Mouse (Mus musculus) neural tube, embryonic 13.5 days (tissue): ENCODE data around the gene Phyhipl. TPM values are rescaled to one million over a fixed set of nuclear protein-coding genes. Genes with fewer than 3 reads are reported as not detected.

Experiments
- ATAC-seq: fragments of 200-750 bp; cut with Nextera tagmentation; 2 replicates; pipeline ENCODE4 v1.8.0; 2017; ENCODE audit warnings: low read depth, mild to moderate bottlenecking, moderate TSS enrichment, moderate library complexity
- H3K27ac ChIP-seq: fragments of 300-500 bp; sonication (generic); replicated peaks from 2 replicates; pipeline ENCODE4 v1.5.1; 2015; ENCODE audit warnings: moderate library complexity, mild to moderate bottlenecking, inconsistent platforms
- H3K27me3 ChIP-seq: fragments of 300-500 bp; sonication (generic); 2 replicates; pipeline ENCODE4 v1.6.1; 2015; ENCODE audit warnings: mild to moderate bottlenecking, inconsistent platforms
- H3K36me3 ChIP-seq: fragments of 300-500 bp; sonication (generic); 2 replicates; pipeline ENCODE4 v1.6.1; 2015; ENCODE audit warnings: mild to moderate bottlenecking, inconsistent platforms
- H3K4me1 ChIP-seq: fragments of 300-500 bp; sonication (generic); replicated peaks from 2 replicates; pipeline ENCODE4 v1.6.1; 2015; ENCODE audit warnings: inconsistent platforms
- H3K4me2 ChIP-seq: fragments of 300-500 bp; sonication (generic); 2 replicates; pipeline ENCODE4 v1.6.1; 2015; ENCODE audit warnings: inconsistent platforms, mild to moderate bottlenecking, moderate library complexity
- H3K4me3 ChIP-seq: fragments of 300-500 bp; sonication (generic); 2 replicates; pipeline ENCODE4 v1.5.1; 2015; ENCODE audit warnings: mild to moderate bottlenecking, inconsistent platforms
- H3K9ac ChIP-seq: fragments of 300-500 bp; sonication (generic); 2 replicates; pipeline ENCODE4 v1.6.1; 2015; ENCODE audit warnings: moderate library complexity, mild to moderate bottlenecking, inconsistent platforms
- H3K9me3 ChIP-seq: fragments of 300-500 bp; sonication (generic); 2 replicates; pipeline ENCODE4 v1.6.1; 2016; ENCODE audit warnings: inconsistent platforms
- WGBS: fragments of 180-500 bp; shearing (Covaris S2); methylation state at CpG from one replicate; pipeline ENCODE4 v1.1.7; 2015; 5-methylcytosine and 5-hydroxymethylcytosine counted together
- polyA plus RNA-seq: library from polyadenylated mRNA; unstranded; fragments of >200 nt; fragmentation: Nextera tagmentation; extraction: Ambion mirVana; gene quantifications from 2 replicates; pipeline ENCODE4 v1.2.1, GENCODE M21; 2015

Gene Phyhipl
- polyA plus RNA-seq, 1 experiment from 2014 or later, result 265 TPM

DNA sequence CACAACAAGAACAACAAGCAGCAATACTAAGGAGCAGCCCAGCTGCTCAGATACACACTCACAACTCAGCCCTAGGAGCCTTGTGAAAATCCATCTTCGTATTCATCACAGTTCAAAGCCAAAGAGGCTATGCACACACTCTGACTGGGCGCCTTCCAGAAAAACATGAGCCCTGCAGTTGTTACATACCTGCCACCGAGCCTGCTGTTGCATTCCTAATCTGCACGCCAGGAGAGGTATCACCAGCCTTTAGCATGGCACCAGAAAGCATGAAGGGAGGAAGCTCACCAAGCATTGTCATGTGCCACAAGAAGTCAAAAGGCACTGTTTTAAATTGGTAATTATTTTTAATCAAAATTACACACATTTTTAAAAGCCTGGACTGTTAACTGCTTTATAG is 1.1 kb downstream of the Phyhipl start:
- peaks cover 24% of the 10 kb centered on the region for H3K4me1 ChIP-seq
- no peaks in the 10 kb centered on the region for H3K27me3 ChIP-seq
- H3K9ac ChIP-seq, result no peak overlapping the region
- no peak overlapping the region for H3K27ac ChIP-seq
- H3K4me2 ChIP-seq, result no peak overlapping the region
- no peak overlapping the region for H3K4me3 ChIP-seq
- 70% methylated on average over 4 of the region's 4 CpGs for WGBS
- no peaks in the 10 kb centered on the region for H3K36me3 ChIP-seq
- ATAC-seq, result no peak
- H3K9me3 ChIP-seq, result no peaks in the 10 kb centered on the region

GRCm38 (mm10) chr10:70654139-70654538 is 1.6 kb downstream of the Phyhipl start:
- no peak for ATAC-seq
- Histone ChIP-seq H3K4me2 (no peak overlapping the region), H3K27me3 (no peaks in the 10 kb centered on the region), H3K9me3 (no peaks in the 10 kb centered on the region), H3K4me3 (no peak overlapping the region), H3K36me3 (no peaks in the 10 kb centered on the region), H3K9ac (no peak overlapping the region), H3K27ac (no peak overlapping the region), H3K4me1 (peaks cover 24% of the 10 kb centered on the region)
- 59% methylated on average over 3 of the region's 3 CpGs for WGBS

DNA sequence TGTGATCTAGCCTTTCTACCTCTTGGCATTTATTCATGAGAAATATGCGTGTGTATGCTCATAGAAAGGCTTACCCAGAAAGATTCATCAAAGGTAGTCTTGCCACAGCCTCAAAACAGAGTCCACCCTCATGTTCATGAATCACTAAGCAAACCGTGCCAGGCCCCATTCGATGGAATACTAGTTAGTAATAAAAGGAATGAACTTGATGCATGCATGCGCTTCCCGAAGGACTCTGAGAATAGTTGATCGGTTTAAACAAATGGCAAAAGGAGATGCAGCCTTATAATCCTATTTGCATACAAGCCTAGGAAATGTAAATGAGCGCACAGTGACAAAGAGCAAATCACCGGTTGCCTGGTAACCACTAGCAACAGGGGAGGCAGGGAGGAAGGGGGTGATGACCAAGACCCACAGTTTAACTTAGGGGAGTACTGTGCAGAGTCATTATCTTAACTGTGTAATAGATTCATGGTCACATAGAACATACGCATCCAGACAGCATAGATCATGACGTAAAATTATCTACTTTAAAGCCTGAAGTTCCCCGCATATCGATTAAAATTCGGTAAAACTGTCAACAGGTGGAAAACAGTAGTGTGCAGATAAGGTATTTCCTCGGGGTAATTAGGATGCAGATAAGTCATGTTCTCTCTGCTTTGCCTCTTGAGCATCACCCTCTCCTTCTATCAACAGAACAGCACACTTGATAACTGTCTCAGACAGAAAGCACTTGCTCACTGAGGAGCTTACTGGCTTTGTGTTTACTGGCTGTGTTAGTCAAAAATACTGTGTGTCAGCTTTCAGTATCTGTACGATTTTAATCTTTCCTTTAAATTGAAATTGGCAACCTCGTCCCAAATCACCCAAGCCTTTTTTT is 3.8 kb downstream of the Phyhipl start:
- ATAC-seq, result peak; percentile 78; the same call in 1 of the 2 replicates
- Histone ChIP-seq H3K4me2 (peak overlapping the region; percentile 33), H3K9ac (no peak overlapping the region), H3K27ac (0 out of 2 replicates have a peak overlapping the region, but pooled peaks have one; percentile 24), H3K27me3 (no peaks in the 10 kb centered on the region), H3K36me3 (no peaks in the 10 kb centered on the region), H3K4me1 (peaks cover 24% of the 10 kb centered on the region), H3K4me3 (no peak overlapping the region), H3K9me3 (no peaks in the 10 kb centered on the region)
- 31% methylated on average over 16 of the region's 16 CpGs for WGBS

DNA sequence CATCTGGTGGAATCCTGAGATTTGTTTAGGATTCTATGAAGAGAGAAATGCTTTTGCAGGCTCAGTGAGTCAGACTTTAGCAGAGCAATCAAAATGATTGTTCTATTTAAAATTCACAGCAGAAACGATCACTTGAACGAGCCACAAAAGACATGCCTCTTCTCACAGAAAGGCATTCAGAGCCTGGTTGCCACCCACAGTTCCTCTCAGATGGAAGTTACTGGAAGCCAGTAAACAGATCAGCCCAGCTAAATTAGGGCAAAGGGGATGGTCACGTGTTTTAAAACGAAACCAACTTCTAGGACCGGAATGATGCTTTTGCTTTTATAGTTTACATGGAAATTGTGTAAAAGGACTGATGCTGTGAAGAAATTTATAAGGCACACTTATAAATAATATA is 6.9 kb downstream of the Phyhipl start:
- no peaks in the 10 kb centered on the region for H3K9me3 ChIP-seq
- no peak for ATAC-seq

GRCm38 (mm10) chr10:70643131-70643530 is 12.6 kb downstream of the Phyhipl start:
- Histone ChIP-seq H3K4me2 (no peak overlapping the region), H3K9me3 (no peaks in the 10 kb centered on the region), H3K4me1 (peaks cover 24% of the 10 kb centered on the region), H3K9ac (no peak overlapping the region), H3K27ac (no peak overlapping the region), H3K36me3 (no peaks in the 10 kb centered on the region), H3K4me3 (no peak overlapping the region), H3K27me3 (no peaks in the 10 kb centered on the region)
- ATAC-seq, result no peak
- WGBS, result 58% methylated on average over 9 of the region's 9 CpGs

More for the DNA sequence above, 6.9 kb downstream of the Phyhipl start:
- Histone ChIP-seq H3K4me3 (no peak overlapping the region), H3K9ac (no peak overlapping the region), H3K27ac (no peak overlapping the region; the same call in 1 of the 2 replicates), H3K36me3 (no peaks in the 10 kb centered on the region), H3K4me1 (peaks cover 11% of the 10 kb centered on the region), H3K4me2 (no peak overlapping the region), H3K27me3 (no peaks in the 10 kb centered on the region)
- WGBS, result 58% methylated on average over 5 of the region's 5 CpGs

GRCm38 (mm10) chr10:70640896-70641596 is 14.7 kb downstream of the Phyhipl start:
- peak overlapping the region; percentile 37; the same call in 1 of the 2 replicates for H3K4me2 ChIP-seq
- no peak for ATAC-seq

DNA sequence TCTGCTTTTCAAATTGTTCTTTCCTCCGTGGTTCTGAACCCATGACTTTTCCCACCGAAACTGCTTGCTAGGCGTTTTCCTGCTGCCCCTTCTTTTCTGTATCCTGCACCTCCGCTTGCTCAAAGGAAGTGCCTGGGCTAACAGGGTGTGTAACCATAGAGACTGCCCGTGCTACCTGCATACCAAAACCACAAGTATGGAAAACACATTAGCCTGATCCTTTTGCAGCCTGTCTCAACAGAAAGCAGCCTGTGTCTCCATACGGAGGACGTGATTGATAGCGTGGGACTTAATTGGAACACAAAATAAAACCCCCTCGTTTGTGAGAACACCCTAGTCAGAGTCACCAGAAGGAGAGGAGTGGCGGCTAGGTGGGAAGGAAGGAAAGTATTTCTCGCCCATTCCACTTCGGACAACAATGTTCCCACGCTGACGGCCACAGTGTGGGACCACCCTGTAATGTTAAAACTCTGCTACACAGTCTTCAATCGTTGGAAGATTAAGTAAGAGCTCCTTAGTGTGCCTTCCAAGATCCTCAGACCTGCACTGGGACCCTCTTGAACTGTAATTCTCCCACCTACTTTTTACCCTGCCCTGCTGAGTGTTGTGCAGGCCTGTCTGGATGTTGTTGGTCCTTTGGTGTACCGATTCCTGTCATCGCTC is 15.6 kb downstream of the Phyhipl start:
- ATAC-seq, result peak; percentile 87
- Histone ChIP-seq H3K36me3 (no peaks in the 10 kb centered on the region), H3K9me3 (no peaks in the 10 kb centered on the region), H3K9ac (no peak overlapping the region), H3K27ac (peak overlapping the region; percentile 84), H3K4me1 (peaks cover 37% of the 10 kb centered on the region), H3K4me3 (no peak overlapping the region), H3K4me2 (peak overlapping the region; percentile 37), H3K27me3 (no peaks in the 10 kb centered on the region)
- WGBS, result 23% methylated on average over 17 of the region's 17 CpGs

More at GRCm38 (mm10) chr10:70640896-70641596, 14.7 kb downstream of the Phyhipl start:
- no peak overlapping the region for H3K4me3 ChIP-seq
- peaks cover 37% of the 10 kb centered on the region for H3K4me1 ChIP-seq
- H3K27ac ChIP-seq, result peak overlapping the region; percentile 84
- no peaks in the 10 kb centered on the region for H3K27me3 ChIP-seq
- H3K9me3 ChIP-seq, result no peaks in the 10 kb centered on the region
- WGBS, result 57% methylated on average over 11 of the region's 11 CpGs
- H3K36me3 ChIP-seq, result no peaks in the 10 kb centered on the region
- no peak overlapping the region for H3K9ac ChIP-seq

DNA sequence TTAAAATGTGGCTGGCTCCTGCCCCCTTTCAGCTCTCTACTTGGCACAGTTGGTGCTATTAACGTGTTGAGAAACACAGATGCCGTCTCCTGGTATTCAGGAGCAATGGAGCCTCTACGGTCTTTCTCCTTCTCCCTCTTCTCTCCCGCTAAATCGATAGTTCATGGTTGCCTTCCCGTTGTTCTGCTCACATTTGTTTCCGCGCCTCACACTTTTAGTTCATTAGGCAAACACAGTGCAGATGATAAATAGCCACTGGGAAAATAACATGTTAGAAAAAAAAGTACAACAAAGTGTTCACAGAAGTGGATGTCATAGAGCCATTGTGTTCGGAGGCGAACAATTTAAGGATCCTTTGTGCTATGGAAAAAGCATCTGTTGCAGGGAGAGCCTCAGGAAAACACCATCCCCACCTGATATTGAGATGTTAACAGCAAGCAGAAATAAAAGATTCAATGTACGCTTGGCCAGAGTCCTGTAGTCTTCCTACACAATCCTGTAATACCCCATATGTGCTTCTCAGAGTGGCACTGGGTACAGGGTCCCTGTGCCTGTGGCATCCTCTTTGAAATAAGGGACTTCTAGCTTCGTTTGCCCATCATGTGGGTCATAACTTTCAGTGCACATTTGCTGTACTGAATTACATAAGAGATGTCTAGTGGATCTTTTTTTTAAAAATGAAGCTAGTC is 18.0 kb downstream of the Phyhipl start:
- peaks cover 37% of the 10 kb centered on the region for H3K4me1 ChIP-seq
- 20% methylated on average over 12 of the region's 12 CpGs for WGBS
- H3K4me2 ChIP-seq, result peak overlapping the region; percentile 37
- H3K27ac ChIP-seq, result peak overlapping the region; percentile 78
- no peaks in the 10 kb centered on the region for H3K36me3 ChIP-seq
- peak; percentile 66 for ATAC-seq
- peak overlapping the region; percentile 9 for H3K4me3 ChIP-seq
- H3K9ac ChIP-seq, result no peak overlapping the region
- no peaks in the 10 kb centered on the region for H3K27me3 ChIP-seq
- no peaks in the 10 kb centered on the region for H3K9me3 ChIP-seq

GRCm38 (mm10) chr10:70635261-70635660 is 20.5 kb downstream of the Phyhipl start:
- Histone ChIP-seq H3K9me3 (no peaks in the 10 kb centered on the region), H3K4me3 (no peak overlapping the region), H3K9ac (no peak overlapping the region), H3K4me2 (no peak overlapping the region), H3K27me3 (no peaks in the 10 kb centered on the region), H3K4me1 (peaks cover 28% of the 10 kb centered on the region), H3K27ac (no peak overlapping the region), H3K36me3 (no peaks in the 10 kb centered on the region)
- 74% methylated on average over 1 of the region's 1 CpGs for WGBS
- no peak for ATAC-seq

DNA sequence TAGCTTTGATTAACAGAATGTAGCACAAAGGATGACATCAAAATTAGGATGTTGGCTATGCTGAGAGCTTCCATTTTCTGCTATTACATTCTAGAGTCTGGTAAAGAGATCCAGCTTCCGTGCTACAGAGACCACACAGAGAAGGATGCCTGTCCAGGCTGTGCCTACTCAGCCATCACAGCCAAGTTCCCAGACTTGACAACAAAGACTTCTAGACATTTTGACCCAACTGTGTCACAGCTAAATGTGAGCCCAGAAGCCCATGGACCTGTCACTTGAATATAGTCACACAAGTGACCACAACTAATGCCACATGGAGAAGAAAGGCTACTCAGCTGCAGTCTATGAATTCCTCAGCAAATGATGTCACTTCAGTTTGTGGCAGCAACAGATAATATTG is 24.6 kb downstream of the Phyhipl start:
- Histone ChIP-seq H3K4me3 (no peak overlapping the region), H3K36me3 (no peaks in the 10 kb centered on the region), H3K27ac (no peak overlapping the region), H3K4me1 (no peaks in the 10 kb centered on the region), H3K9ac (no peak overlapping the region), H3K9me3 (no peaks in the 10 kb centered on the region), H3K27me3 (no peaks in the 10 kb centered on the region), H3K4me2 (no peak overlapping the region)
- whole genome bisulfite sequencing, result 86% methylated on average over 1 of the region's 1 CpGs
- ATAC-seq, result no peak

DNA sequence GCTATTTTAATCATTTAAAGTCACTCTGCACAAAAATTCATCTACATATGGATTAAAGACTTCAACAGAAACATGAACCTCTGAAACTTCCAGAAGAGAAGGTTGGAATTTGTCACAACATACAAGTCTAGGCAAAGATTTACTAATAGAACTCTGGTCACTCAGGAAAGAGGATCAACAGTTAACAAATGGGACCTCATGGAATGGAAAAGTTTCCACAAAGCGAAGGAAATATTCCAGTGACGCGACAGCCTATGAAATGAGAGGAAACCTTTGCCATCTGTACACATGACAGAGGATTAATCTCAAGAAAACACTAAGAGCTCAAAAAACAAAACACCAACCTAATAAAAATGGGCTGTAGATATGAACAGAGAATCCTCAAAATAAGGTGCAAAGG is 32.3 kb downstream of the Phyhipl start:
- H3K36me3 ChIP-seq, result no peaks in the 10 kb centered on the region
- H3K9me3 ChIP-seq, result no peaks in the 10 kb centered on the region
- WGBS, result 94% methylated on average over 3 of the region's 3 CpGs
- no peak overlapping the region for H3K4me3 ChIP-seq
- no peaks in the 10 kb centered on the region for H3K27me3 ChIP-seq
- no peaks in the 10 kb centered on the region for H3K4me1 ChIP-seq
- no peak overlapping the region for H3K4me2 ChIP-seq
- no peak for ATAC-seq
- H3K27ac ChIP-seq, result no peak overlapping the region
- H3K9ac ChIP-seq, result no peak overlapping the region
